Mouse (Mus musculus): ENCODE measurements around the gene Pgk1. TPM values are rescaled to one million over a fixed set of nuclear protein-coding genes. Genes with fewer than 3 reads are reported as not detected.

Pgk1 gene
- total RNA-seq, 2 experiments from 2014 or later, result 452 to 497 TPM

DNA sequence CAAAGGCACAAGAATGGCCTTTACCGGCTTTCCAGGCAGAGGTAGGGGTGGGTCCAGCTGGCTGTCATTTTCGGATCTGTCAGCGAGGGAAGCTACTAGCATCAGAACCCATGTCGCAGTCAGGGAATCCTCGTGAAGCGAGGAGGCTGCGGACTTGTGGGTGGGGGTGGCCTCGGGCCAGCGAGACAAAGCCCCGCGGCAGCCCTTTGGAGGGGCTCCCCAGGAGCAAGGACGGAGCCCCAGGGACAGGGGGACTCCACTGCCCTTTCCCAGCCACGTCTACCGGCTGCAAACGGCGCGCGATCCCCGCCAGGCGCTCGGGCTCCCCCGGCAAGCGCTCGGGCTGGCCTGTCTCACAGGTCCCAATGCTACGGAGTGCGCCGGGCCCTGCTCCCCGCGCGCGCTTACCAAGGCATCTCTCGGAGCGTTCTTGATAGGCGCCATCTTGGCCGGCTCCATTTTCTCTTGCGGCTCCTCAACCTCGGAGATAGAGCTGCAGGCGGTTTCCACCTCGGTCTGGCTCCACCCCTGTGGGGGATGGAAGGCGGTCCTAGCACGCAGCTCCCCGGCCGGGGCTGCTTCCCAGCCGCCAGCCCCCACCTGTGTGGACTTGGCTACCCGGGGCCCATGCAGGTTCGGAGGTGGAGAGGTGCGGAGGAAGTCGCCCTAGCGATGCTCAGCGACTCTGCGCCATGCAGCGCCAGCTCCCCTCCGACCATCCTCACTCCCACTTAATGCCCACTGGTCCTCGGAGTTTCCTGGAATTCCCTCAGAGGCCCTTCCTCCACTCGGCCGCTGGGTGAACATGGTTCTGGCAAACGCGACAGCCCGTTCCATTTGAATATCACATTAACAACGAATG lies 32.5 kb downstream of the Pgk1 start:
- DNase-seq, result peak; percentile 66 to 74

DNA sequence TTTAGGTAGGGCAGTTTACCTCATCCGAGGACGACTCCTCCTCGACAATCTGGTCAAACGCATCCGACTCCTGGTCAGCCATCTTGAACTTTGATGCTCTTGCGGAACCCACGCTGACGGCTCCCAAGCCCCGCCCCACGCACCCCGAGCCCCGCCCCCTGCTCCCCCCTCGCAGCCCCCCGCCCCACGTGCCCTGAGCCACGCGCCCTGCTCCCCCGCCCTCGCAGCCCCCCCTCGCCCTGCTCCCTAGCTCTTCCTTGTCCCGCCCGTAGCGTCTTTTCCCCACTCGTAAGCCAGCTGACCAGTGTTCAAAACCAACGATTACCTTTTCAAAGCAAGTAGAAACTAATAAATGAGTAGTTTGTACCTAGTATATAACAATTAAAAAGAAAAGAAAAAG lies 34.2 kb downstream of the Pgk1 start, which contains the start of gene Taf9b:
Gene Taf9b, minus strand, starts transcription at position 101 of the 400 bp plus-strand sequence.
- no peak for DNase-seq

Other genes starting within 250 kb of the Pgk1 start
- 10 to 100 TPM; 17.2 to 17.3 TPM for gene Magt1, start 175.2 kb upstream of the Pgk1 start, total RNA-seq (2021)
- gene Cox7b, start 171.4 kb upstream of the Pgk1 start, total RNA-seq (2021), result 100 to 1,000 TPM; 323 to 339 TPM
- 1 to 10 TPM; 8.4 to 8.9 TPM for gene Atp7a, start 159.8 kb upstream of the Pgk1 start, total RNA-seq (2021)
- 1 to 10 TPM; 1.3 to 1.5 TPM for gene Tlr13, start 43.9 kb upstream of the Pgk1 start, total RNA-seq (2021)
- gene Taf9b, start 34.1 kb downstream of the Pgk1 start, total RNA-seq (2021), result 10 to 100 TPM; 22.5 to 24.6 TPM
- not detected for gene Fnd3c2, start 68.3 kb downstream of the Pgk1 start, total RNA-seq (2021)

Measured in layer of hippocampus, postnatal 36 days (tissue).